Mouse (Mus musculus) heart, postnatal 0 days (tissue): Measurements from ENCODE around the gene Il5.

Source experiments
- CTCF ChIP-seq: IDR thresholded peaks from 2 replicates; pipeline ENCODE4 v1.5.1; 2016; ENCODE audit warnings: antibody characterized with exemption, control low read depth, low read depth
- EP300 ChIP-seq: IDR thresholded peaks from 2 replicates; pipeline ENCODE4 v1.6.1; 2016; ENCODE audit warnings: antibody characterized with exemption, low read depth

DNA sequence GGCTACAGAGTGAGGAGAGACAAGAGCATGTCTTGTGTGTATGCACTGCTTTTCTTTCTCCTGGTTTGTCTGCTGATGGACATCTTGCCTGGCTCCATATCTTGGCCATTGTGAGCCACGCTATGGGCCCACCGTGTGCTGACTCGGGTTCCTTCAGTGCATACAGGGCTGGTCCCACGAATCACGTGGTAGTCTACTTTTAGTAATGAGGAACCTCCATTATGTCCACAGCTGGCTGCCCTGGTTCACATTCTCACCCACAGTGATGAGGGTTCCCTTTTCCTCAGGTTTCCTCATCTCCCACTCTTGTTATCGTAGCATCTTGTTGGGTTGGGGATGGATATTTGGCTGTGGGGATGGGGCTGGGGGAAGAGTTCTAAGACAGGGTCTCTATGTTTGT is 28.0 kb downstream of the Il5 start:
- TF ChIP-seq EP300 (no peak), CTCF (no peak)
